Mouse (Mus musculus) left cerebral cortex, postnatal 4 days (tissue): ENCODE measurements around the gene Cfap65. TPM values are rescaled to one million over a fixed set of nuclear protein-coding genes. Genes with fewer than 3 reads are reported as not detected.

ENCODE experiments used
- DNase-seq: peaks from one replicate; pipeline ENCODE4 v3.0.0-alpha.2; 2022
- intact Hi-C: fragments of 180-260 bp; cut with DNase I; formaldehyde crosslinking; loops from one replicate; pipeline ENCODE4 v1.15.1; 2025
- total RNA-seq, 2 experiments: library from RNA; stranded (reverse); gene quantifications; 2 replicates each; pipeline ENCODE4 v1.2.3; 2021

Gene Cfap65
- total RNA-seq, 2 experiments from 2014 or later: 1.5 to 1.8 TPM

DNA sequence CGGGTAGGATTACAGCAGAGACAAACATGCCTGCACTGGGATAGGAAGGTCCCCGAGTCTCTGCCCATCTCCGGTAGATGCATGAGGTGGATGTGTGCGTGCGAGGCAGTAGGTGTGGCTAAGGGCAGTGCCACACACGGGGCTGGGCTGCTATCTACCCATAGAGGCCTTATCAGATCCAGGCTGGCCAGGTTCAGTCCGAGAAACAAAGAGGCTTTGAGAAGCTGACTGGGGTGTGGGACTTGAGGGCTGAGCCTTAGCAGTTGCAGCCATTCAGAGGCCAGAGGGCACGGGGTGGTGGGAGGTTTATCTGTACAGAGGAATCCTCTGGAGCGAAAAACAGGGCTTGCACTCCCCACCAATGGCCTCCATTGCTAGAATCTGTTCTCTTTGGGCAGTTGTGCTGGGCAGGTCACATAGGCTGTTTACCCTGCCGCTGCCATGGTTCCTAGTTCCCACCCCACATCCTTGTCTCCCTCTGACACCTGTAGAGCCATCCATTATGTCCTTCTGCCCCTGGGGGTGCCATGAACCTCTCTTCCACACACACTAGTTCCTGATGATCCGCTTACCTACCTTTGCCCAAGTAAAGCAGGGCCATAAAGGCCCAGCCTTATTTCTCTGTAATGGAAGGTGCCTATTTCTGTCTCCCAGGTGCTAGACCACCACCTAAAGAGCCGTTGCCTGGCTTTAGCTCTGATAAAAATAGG, 6.4 kb upstream of the Cfap65 start:
- DNase-seq: no peak
- intact Hi-C loops: no loop called here

DNA sequence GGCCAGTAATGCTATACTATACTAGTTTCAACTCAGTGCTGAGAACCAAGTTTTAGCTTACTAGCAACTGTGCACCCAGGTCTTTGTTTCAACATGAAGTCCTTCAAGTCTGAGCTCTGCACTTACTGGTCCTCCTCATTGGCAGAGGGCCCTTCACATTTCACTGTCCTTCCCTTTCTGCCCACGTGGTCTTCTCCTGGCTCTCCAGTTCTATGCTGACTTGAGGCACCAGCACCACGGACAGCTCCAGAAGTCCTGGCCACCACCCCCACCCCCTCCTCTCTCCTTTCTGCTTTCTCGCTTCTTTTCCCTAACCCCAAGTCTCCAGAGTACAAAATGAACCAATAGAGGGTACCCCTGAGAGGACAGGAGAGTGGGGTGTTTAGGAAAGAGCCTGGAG, 4.4 kb upstream of the Cfap65 start:
- DNase-seq: no peak
- intact Hi-C loops: no loop called here

DNA sequence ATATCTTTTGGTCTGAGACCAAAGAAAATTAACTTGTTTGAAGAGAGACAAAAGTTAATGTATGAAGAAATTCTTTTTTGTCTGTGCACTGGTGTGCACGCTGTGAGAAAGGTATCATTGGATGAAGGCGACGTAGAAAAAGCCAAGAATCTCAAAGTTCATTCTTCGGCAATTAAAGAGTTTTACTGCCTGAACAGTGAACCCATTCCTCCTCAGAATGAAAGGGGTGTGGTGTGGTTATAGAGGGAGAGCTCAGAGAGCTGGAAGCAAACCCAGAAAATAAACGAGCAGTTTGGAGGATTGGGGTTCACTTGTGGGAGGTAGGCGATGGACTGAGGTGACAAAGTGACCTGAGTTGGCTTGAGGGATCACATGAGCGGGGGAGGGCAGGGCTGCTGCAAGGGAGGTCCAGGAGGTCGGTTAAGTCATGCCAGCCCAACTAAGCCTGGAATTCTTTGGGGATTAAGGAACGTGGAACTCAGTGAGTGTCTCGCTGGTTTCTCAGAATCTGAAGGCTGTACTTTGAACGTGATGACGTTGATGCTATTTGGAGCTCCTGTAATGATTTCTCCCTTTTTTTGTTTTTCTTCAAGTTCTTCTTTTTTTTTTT, 927 bp upstream of the Cfap65 start:
- intact Hi-C loops: no loop called here
- DNase-seq: no peak

DNA sequence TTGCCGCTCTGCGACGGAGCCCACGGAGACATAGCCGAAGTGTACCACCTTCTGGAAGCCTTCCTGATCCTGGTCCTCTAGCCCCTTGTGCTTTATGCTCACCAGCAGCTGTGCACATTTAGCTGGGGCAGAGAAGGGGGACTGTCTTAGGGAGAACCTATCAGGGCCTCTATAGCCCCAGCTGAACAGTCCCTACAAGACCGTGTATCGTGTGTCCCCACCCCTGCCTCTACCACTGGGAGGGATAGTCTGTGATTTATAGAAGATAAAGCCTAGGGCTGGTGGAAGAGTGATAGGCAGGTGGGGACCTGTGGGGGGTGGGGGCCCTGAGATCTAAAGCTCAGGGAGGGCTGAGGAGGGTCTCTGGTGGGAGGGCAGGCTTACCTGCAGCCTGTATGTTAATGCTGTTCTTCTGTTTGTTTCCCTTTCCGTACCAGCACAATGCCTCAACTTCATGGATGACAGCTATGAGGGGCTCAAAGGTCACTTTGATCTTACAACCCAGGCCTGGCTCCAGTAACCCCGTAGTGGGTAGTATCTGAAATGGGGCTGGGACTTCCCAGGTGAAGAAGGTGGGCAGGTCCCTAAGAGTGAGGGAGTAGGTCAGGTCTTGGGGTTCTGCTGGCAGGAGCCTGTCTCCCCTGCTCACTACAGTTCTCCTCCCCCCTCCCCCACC, 7.6 kb downstream of the Cfap65 start:
- no peak for DNase-seq
- intact Hi-C loops: no loop called here

DNA sequence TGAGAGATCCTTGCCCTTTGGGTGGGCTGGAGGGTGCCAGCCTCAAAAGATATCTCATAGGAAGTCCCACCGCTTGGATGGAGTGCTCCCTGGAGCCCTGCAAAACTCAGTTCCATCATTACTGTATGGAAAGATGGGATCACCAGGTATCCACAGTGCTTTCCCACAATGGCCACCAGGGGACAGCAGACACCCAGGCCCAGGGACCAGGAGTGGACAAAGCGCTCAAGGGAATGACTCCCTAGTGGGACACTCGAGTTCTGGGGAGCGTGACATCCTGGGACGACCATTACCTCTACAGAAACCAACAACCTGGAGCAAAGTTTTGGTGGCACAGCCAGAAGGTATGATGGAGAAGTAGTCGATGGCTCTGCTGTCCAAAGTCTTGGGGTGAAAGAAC, 8.7 kb downstream of the Cfap65 start:
- intact Hi-C loops: no loop called here
- peak; percentile 38 for DNase-seq

DNA sequence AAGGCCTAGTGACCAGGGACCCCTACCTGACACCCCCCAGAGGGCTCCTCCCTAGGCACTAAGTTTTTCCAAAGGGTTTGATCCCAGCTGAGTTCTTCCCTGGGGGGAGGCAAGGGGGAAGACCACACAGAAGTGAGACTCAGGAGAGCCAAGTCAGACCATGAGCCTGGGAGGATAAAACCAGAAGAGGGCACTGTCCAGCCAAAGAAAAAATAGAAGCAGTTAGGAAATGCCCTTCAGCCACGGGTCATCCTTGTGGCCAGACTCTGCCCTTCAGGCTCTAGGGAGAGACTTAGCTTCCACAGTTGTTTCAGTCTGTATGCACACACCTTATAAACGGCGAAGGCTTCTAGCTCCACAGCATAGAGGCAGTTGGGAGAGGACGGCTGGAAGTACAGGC, 10.9 kb downstream of the Cfap65 start:
- intact Hi-C loops: no loop called here
- DNase-seq: no peak

DNA sequence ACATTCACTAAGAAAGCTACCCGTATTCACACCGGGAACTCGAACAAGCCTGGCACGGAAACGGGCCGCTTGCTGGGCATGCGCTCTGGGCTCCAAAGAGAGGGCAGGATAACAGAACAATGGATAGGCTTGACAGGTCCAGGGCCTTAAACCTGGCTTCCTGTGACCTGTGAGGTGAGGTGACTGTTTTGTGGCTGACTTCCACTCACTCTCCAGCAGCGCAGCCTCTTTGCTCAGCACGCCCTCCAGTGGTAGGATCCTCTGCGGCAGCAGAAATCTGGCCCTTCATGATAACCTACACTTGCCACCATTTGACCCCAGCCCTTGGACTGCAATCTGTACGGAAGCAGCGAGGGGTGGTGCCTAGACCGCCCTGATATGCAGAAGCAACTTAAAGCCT, 19.7 kb downstream of the Cfap65 start:
- intact Hi-C loops: no loop called here
- no peak for DNase-seq

DNA sequence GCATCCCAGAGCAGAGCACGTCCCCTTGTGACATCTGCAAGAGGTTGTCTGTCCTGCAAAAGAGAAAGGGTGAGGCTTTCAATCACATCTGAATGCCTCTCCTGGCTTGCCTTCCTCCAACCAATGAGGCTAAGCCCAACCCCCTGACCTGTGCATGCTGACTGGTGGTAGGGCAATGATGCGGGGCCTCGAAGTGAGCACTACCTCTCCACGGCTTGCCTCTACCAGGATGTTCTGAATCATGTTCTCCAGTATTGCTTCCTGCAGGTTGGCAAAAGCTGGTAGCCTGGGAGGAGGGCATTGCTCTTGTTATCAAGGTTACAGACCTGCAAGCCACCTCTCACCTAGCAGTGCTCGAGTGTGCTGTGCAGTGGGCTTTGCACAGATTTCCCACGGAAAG, 33.2 kb downstream of the Cfap65 start:
- DNase-seq: no peak
- intact Hi-C loops: no loop called here

DNA sequence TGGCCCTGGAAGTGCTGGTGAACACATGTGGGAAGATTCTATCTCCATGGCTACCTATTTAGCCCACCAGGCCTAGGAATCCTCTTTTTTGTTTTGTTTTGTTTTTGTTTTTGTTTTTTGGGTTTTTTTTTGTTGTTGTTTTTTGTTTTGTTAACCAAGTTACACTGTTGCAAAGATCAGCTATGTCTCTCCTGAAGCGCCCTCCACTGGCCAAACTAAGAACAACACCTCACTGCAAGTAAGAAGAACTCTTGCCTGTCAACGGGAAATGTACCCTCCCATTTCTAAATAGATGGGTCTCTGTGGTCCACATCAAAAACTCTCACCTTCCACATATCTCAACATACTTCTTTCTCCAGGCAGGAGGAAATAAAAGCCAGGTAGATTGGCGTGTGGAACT, 33.7 kb downstream of the Cfap65 start:
- peak; percentile 73 for DNase-seq
- intact Hi-C loops: no loop called here

DNA sequence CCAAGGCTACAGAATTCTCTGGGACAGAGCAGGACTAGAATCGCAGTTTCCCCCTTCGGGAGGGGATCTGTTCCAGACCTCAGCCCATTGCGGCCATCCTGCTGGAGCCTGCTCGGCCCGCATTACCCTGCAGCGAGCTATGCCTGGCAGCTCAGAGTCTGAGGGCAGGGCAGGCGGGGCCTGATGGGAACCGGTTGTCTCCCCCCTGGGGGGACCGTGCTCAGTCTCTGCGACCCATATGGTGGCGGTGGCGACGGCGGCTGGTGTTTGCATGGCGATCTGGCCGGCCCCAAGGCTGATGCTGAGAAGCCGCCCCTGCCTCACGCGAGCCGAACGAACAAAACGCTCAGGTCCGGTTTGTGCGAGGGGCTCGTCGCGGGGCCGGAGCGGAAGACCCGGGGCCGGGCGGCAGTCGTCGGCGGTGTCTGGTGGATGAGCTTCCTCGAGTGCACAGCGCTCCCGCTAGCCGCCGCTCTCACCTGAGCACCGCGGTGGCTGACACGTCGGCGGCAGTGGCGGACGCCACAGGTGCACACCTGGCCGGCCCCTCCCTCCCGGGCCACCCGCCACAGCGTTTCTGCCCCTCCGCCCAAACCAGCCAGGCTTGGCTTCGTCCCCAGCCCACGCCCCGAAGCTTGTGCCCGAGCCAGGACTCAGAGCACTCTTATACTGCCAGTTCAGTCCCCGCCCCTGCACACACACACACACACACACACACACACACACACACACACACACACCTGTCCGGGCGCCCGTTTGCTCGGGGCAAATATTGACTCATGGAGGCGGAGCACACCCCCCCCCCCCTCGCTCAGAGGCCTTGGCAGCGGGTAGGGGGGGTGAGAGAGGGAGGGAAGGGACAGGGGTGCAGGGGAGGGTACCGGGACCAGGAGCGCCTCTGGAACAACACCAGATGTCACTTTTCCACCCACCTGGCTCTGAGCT, 34.8 kb downstream of the Cfap65 start:
- peak; percentile 69 for DNase-seq
- intact Hi-C loops: no loop called here

DNA sequence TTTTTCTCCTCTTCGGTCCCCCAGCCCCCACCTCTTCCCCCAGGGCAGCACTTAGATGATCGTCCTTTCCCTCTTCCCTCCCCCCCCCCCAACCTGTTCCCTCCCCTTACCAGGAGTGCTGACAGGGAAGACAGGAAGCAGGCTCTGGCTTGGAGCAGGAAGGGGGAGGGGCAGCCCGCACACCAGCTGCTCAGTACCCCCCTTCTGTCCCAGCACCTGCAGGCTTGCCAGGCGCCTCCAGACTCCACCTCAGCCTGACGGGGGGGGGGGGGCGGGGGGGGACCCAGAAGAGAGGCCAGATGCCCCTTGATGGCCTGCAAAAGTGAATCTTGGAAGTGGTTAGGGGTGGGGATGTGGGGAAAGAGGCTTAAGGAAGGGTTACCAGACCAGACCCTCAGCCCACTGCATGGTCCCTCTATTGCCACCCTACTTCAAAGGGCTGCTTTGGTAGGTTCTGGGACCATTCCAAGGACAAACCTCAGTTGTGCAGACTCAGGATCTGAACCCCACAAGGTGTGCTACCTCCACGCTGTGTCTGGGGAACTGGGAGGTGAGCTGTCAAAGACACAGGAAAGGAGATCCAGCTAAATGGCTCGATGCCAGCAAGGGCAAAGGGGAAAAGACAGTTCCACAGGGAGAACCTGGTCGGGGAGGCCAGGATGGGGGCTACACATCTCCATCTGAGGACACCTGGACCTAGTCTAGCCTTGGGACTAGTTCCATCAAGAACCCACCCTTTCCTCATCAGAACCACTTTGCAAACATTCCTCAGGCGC, 36.6 kb downstream of the Cfap65 start:
- no peak for DNase-seq
- intact Hi-C loops: no loop called here

DNA sequence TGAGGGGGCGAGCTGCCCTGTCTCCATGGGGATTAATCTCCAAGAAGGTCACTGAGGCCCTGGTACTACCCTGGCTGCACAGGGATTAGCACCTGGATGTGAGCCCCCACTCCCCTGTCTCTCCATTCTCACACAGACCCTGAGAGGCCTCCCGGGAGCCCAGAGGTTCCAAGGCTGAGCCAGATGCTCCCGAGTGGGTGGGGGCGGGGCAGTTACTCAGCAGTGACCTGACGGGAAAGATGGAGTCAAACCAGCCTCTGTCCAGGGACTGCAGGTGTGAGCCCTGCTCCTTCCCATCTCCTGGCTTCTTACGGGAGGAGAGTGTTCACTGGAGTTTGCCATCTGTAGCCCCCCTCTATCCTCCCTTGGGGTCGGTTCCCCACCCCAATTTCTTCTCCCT, 37.4 kb downstream of the Cfap65 start:
- no peak for DNase-seq
- intact Hi-C loops: no loop called here

DNA sequence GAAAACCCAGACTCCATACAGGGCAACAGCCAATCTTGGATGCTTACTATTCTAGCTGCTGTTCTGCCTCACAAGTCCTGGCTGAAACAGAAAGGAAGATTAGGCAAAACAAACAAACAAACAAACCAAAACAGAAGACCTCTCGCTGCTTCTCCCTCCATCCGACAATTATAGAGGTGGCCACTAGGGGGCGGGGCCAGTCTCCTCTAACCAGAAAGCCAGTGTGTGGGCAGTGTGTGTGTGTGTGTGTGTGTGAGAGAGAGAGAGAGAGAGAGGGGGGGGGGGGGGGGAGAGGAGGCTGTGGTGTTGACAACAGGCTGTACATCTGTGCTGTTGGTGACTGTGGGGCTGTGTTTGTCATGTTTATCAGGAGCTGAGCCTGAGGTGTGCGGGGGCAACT, 40.4 kb downstream of the Cfap65 start:
- DNase-seq: peak; percentile 76
- intact Hi-C loops: loop anchor here (5.0 kb wide), 1 partner anchor 122 kb away; no protein-coding TSS in a partner anchor

DNA sequence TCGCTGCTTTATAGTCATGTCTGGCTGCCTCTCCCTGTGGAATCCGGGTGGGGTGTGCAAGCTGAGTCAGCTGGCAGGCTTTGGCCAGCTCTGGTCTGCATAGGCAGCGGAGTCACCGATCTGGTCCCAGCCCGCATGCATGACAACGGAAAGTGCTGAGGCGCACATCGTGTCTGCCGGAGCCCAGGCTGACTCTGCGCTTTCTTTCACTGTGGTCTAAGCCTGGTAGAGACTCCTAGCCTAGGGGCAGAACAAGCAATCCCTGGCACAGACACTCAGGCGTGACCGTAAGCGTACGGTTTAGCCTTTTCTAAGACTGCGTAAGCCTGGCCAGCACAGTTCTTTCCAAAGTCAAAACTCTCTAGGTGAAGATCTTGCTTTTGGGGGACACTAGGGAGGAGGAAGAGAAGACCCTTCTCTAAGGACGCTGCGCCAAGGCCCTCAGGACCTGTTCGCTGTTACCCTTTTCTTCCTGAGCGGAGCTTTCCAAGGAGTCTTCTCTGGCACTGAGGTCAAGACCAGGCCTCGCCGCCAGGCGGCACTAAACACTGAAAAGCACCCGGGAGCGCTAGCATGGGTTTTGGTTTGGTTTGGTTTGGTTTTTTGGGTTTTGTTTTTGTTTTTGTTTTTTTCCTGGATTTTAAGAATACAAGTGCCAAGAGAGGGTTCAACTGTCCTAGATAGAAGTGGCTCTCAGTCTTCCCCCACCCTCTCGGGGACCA, 42.1 kb downstream of the Cfap65 start, which contains the start of gene Cryba2:
TSS of gene Cryba2 (minus strand) at position 10 of the 722 bp plus-strand sequence.
- intact Hi-C loops: loop anchor here (5.0 kb wide), 1 partner anchor 124 kb away; no protein-coding TSS in a partner anchor
- DNase-seq: peak; percentile 74

DNA sequence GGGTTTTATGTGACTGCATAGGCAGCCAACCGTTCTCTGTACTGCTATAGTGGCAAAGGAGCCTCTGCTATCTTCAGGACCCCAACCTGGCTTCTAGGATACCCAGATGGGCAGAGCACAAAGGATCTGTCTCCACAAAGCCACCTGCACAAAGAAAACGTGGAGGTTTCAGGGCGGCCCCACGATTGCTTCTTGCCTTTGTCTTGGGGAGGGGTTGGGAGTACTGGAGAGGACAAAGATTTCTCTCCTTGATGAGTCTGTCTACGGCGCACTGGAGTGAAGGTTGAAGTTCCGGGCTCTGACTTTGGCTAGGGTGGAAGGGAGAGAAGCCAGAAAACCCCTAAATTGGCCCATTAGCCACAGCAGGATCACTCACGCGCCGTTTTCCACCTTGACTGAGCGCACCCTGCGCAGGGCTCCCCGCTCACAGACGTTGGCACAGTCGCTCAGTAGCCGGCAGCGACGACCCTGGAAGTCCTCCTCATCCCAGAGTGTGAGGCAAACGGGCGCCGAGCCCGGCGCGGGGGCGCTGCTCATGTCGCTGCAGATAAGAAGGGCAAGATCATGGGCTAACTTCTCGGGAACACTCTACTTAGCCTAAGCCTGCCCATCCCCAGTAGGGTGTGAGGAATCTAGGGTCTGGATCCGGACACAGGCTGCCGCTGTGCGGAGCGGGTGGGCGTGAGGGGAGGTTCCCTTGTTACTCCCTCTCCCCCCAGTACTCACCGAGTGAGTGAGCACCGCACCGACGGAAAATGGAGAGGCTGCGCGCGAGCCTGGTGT, 42.9 kb downstream of the Cfap65 start:
- DNase-seq: no peak

DNA sequence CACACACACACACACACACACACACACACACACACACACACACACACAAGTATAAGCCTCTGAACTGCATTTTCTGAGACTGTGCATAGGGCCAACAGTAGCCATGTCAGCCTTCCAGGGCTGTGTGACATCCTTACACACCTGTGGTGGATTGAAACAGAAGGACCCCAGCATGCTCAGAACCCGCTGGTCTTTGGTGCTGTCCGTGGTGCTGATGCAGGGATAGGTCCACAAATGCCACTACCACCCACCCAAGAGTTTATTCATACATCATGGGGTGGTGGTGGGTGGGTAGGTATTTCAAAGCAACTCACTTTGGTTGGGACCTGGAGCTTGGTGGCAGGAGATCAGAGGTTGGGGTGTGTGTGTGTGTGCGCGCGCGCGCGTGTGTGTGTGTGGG, 43.9 kb downstream of the Cfap65 start:
- no peak for DNase-seq
- intact Hi-C loops: loop anchor here (5.0 kb wide), 1 partner anchor 126 kb away; no protein-coding TSS in a partner anchor

More for the DNA sequence above, 42.9 kb downstream of the Cfap65 start:
- intact Hi-C loops: loop anchor here (5.0 kb wide), 1 partner anchor 125 kb away; no protein-coding TSS in a partner anchor

DNA sequence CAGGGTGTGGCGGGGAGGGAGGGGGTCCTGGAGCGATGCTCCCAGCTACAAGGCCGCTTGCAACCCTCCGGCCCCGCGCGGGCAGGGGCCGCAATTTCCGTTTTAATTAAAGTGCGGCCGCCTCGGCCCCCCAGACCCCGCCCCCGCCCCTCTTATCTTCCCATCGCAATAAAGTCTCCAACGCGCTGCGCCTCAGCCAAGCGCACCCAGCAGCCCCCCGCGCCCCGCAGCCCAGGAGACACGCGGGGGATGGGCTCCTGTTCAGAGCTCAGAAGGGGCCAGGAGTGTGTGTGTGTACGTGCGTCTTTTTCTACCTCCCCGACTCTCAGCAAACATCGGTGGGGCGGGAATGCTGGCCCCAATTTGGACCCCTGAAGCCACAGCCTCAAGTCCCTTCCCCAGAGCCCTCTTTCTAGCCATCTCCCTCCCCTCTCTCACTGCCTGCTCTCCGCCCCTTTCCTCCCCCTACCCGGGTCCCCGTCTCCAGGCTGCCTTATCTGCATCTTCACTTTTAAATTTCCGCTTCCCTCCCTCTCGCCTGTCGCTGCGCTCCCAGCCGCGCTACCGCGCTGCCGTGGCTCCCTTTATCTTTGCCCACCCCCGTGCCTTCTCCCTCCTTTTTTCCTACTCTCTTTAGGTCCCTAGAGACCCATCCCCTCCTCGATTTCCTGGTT, 49.9 kb downstream of the Cfap65 start, which contains the start of gene Fev:
TSS of gene Fev (minus strand) at position 51 of the 674 bp plus-strand sequence.
- no peak for DNase-seq
- intact Hi-C loops: no loop called here
